Mouse (Mus musculus) cortical plate, adult 2 months (tissue): ENCODE measurements at regions not wholly inside any gene's neighbourhood (a gene's known extent, or its start where the extent isn't known, plus 50 kb on each side); places are given as distances from the start of the nearest gene placed in this dataset.

Source experiments
- CTCF ChIP-seq: fragments of 200-500 bp; IDR thresholded peaks from 2 replicates; pipeline ENCODE4 v1.5.1; 2011; ENCODE audit warnings: mild to moderate bottlenecking, control low read depth, low read length; ENCODE audit not compliant: insufficient read depth; ENCODE audit errors: extremely low read depth
- POLR2A ChIP-seq: fragments of 200-500 bp; IDR thresholded peaks from 2 replicates; pipeline ENCODE4 v1.6.1; 2011; ENCODE audit warnings: mild to moderate bottlenecking, low read length, control low read depth; ENCODE audit not compliant: insufficient read depth; ENCODE audit errors: extremely low read depth

- TF ChIP-seq CTCF: no peak
- TF ChIP-seq POLR2A: no peak
These were observed 372.3 kb downstream of the Gm49356 start for GRCm38 (mm10) chr15:59261380-59261779.
